Mouse (Mus musculus) liver, adult 2 months (tissue): Measurements from ENCODE around the gene Stx11.

ENCODE experiments used
- CTCF ChIP-seq: fragments of 200-500 bp; IDR thresholded peaks from 2 replicates; pipeline ENCODE4 v1.5.1; 2011; ENCODE audit warnings: low read depth, low read length, control low read depth
- POLR2A ChIP-seq: fragments of 200-500 bp; IDR thresholded peaks from 2 replicates; pipeline ENCODE4 v1.6.1; 2011; ENCODE audit warnings: low read length, control low read depth; ENCODE audit not compliant: insufficient read depth; ENCODE audit errors: extremely low read depth

GRCm38 (mm10) chr10:12957271-12957670 is 6.8 kb downstream of the Stx11 start:
- no peak for TF ChIP-seq POLR2A
- TF ChIP-seq CTCF = no peak
